Mouse (Mus musculus) neural tube, embryonic 14.5 days (tissue): ENCODE results near the gene Cd4. TPM values are rescaled to one million over a fixed set of nuclear protein-coding genes. Genes with fewer than 3 reads are reported as not detected.

Source experiments
- ATAC-seq: fragments of 200-750 bp; cut with Nextera tagmentation; 2 replicates; pipeline ENCODE4 v1.8.0; 2017; ENCODE audit warnings: low read depth, mild to moderate bottlenecking, moderate TSS enrichment, moderate library complexity
- H3K27ac ChIP-seq: fragments of 300-500 bp; sonication (generic); 2 replicates; pipeline ENCODE4 v1.5.1; 2014; ENCODE audit warnings: low read depth, mild to moderate bottlenecking, control low read depth, low read length, moderate library complexity, mixed read lengths
- H3K27me3 ChIP-seq: fragments of 300-500 bp; sonication (generic); 2 replicates; pipeline ENCODE4 v1.6.1; 2014; ENCODE audit warnings: low read length; ENCODE audit not compliant: control insufficient read depth, insufficient read depth
- H3K36me3 ChIP-seq: fragments of 300-500 bp; sonication (generic); 2 replicates; pipeline ENCODE4 v1.6.1; 2014; ENCODE audit warnings: low read length, mixed read lengths; ENCODE audit not compliant: control insufficient read depth, insufficient read depth
- H3K4me1 ChIP-seq: fragments of 300-500 bp; sonication (generic); 2 replicates; pipeline ENCODE4 v1.6.1; 2014; ENCODE audit warnings: low read length; ENCODE audit not compliant: control insufficient read depth, insufficient read depth
- H3K4me2 ChIP-seq: fragments of 300-500 bp; sonication (generic); 2 replicates; pipeline ENCODE4 v1.6.1; 2014; ENCODE audit warnings: mild to moderate bottlenecking, low read depth, low read length, control low read depth
- H3K4me3 ChIP-seq: fragments of 300-500 bp; sonication (generic); 2 replicates; pipeline ENCODE4 v1.5.1; 2014; ENCODE audit warnings: low read depth, low read length, control low read depth, mixed read lengths
- H3K9ac ChIP-seq: fragments of 300-500 bp; sonication (generic); replicated peaks from 2 replicates; pipeline ENCODE4 v1.6.1; 2014; ENCODE audit warnings: low read depth, mild to moderate bottlenecking, control low read depth, low read length, mixed read lengths
- H3K9me3 ChIP-seq: fragments of 300-500 bp; sonication (generic); 2 replicates; pipeline ENCODE4 v1.6.1; 2016; ENCODE audit warnings: low read length; ENCODE audit not compliant: control insufficient read depth
- WGBS: fragments of 180-500 bp; shearing (Covaris S2); extraction: QIAGEN DNeasy Blood & Tissue Kit; methylation state at CpG from one replicate; pipeline ENCODE4 v1.1.7; 2014; 5-methylcytosine and 5-hydroxymethylcytosine counted together
- polyA plus RNA-seq: library from polyadenylated mRNA; unstranded; fragments of >200 nt; fragmentation: Nextera tagmentation; extraction: Ambion mirVana; gene quantifications from 2 replicates; pipeline ENCODE4 v1.2.1, GENCODE M21; 2014

Gene Cd4
- polyA plus RNA-seq, 1 experiment from 2014 or later, result 0.12 TPM

GRCm38 (mm10) chr6:124866560-124866959 lies 21.5 kb downstream of the Cd4 start:
- ATAC-seq, result no peak
- no peaks in the 10 kb centered on the region for H3K27me3 ChIP-seq
- H3K4me3 ChIP-seq, result no peak overlapping the region
- no peaks in the 10 kb centered on the region for H3K9me3 ChIP-seq
- H3K9ac ChIP-seq, result no peak overlapping the region
- H3K4me1 ChIP-seq, result peaks cover 28% of the 10 kb centered on the region
- no peak overlapping the region for H3K27ac ChIP-seq
- no peaks in the 10 kb centered on the region for H3K36me3 ChIP-seq
- H3K4me2 ChIP-seq, result no peak overlapping the region
- WGBS, result 69% methylated on average over 6 of the region's 7 CpGs

- Histone ChIP-seq H3K9me3 (no peaks in the 10 kb centered on the region), H3K27ac (no peak overlapping the region), H3K4me3 (no peak overlapping the region), H3K36me3 (no peaks in the 10 kb centered on the region), H3K27me3 (no peaks in the 10 kb centered on the region), H3K4me1 (peaks cover 35% of the 10 kb centered on the region), H3K9ac (0 out of 2 replicates have a peak overlapping the region, but pooled peaks have one; percentile 21), H3K4me2 (no peak overlapping the region)
- WGBS, result 44% methylated on average over 18 of the region's 18 CpGs
- no peak for ATAC-seq
Measured at GRCm38 (mm10) chr6:124865766-124866362, 22.2 kb downstream of the Cd4 start.

DNA sequence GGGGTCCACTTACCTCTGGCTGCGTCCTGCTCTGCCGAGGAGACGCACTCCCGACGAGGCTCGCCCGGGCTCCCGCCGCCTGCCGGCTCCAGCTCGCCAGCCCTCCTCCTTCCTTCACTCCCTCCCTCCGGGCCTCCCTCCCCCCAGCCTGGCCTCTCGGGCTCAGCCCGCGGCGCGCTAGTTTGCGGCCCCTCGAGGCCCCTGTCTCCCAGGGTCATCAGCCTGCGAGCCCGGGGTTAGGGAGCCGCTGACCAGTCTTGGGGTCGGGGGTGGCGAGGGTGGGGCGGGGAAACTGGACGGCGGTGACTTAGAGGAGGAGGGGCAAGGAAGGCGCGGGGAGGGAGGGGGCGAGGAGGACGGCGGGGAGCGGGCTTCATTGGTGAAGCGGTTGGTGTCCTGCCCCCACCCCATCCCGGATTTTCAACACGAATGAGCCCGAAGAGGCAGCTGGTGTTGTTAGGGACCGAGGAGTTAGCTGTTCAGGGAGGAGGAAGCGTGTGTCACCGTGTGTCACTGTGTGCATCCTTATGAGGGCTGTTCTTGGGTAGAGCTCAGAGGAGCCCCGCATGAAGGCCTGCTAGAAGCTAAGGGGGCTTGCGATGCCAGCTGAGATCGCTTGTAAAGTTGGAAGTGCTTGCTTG lies 24.2 kb downstream of the Cd4 start, which contains the start of gene Gpr162:
TSS of gene Gpr162 (minus strand) at position 326 of the 641 bp plus-strand sequence.
- Histone ChIP-seq H3K27me3 (no peaks in the 10 kb centered on the region), H3K4me1 (peaks cover 49% of the 10 kb centered on the region), H3K9ac (peak within 1 kb of the TSS; percentile 92), H3K27ac (peak within 1 kb of the TSS; percentile 93), H3K36me3 (no peaks in the 10 kb centered on the region), H3K9me3 (no peaks in the 10 kb centered on the region), H3K4me2 (peak within 1 kb of the TSS; percentile 78), H3K4me3 (peak within 1 kb of the TSS; percentile 76)
- WGBS, result 2% methylated on average over 37 of the region's 43 CpGs
- ATAC-seq, result peak; percentile 72

DNA sequence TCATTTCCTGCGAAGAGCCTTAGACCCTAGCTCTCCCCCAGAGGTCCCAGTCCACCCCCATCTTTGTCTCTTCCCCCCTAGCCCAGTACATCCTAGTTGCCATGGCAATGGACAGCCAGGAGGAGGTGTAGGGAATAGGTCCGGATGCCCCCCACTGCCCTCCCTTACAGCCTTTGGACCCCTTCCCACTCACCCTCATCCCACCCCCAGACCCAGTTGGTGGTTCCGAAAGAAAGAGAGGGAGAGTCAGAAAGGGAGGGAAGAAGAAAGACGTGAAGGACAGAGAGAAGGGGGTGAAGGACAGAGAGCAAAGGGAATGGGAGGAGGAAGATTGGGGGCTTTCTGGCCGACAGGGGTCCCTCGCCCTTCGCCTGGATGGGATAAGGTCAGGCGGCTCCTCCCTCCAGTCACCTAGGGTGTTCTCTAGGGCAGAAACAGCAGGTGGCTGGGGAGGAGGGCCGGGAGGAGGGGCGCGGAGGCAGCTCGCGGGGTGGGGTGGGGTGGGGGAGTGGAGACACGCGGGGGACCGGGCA lies 24.8 kb downstream of the Cd4 start:
- peak; percentile 32 for ATAC-seq
- H3K4me1 ChIP-seq, result peaks cover 53% of the 10 kb centered on the region
- H3K4me2 ChIP-seq, result peak overlapping the region; percentile 78
- WGBS, result 0% methylated on average over 11 of the region's 16 CpGs
- H3K9ac ChIP-seq, result peak overlapping the region; percentile 92
- peak overlapping the region; percentile 93 for H3K27ac ChIP-seq
- peak overlapping the region; percentile 76 for H3K4me3 ChIP-seq
- no peaks in the 10 kb centered on the region for H3K9me3 ChIP-seq
- no peaks in the 10 kb centered on the region for H3K36me3 ChIP-seq
- no peaks in the 10 kb centered on the region for H3K27me3 ChIP-seq

- peak overlapping the region; percentile 76 for H3K4me3 ChIP-seq
- 12% methylated on average over 8 of the region's 8 CpGs for WGBS
- H3K9me3 ChIP-seq, result no peaks in the 10 kb centered on the region
- no peaks in the 10 kb centered on the region for H3K27me3 ChIP-seq
- H3K4me1 ChIP-seq, result peaks cover 54% of the 10 kb centered on the region
- peak; percentile 1; the same call in 1 of the 2 replicates for ATAC-seq
- no peaks in the 10 kb centered on the region for H3K36me3 ChIP-seq
- peak overlapping the region; percentile 78 for H3K4me2 ChIP-seq
- peak overlapping the region; percentile 93 for H3K27ac ChIP-seq
- H3K9ac ChIP-seq, result peak overlapping the region; percentile 92
Measured at GRCm38 (mm10) chr6:124862406-124863124, 25.5 kb downstream of the Cd4 start.

DNA sequence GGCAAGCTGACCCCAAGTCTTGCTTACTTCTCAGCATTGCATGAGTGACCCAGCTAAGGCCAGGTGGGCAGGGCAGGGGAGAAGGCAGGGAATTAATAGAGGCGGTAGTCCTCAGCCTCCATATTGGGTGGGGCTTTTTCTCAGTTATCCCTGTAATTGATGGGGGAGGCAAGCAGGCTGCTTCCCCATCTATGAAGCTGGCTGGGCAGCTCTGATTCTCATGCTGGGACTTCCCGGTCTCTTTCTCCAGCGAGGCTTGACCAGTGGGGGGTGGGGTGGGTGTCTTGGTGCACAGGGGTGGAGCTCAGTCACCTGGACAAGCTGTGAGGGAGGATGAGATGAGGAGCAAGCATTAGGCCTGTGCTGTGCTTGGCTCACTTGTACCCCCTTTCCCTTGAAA lies 26.2 kb downstream of the Cd4 start:
- H3K4me1 ChIP-seq, result peaks cover 54% of the 10 kb centered on the region
- no peaks in the 10 kb centered on the region for H3K27me3 ChIP-seq
- H3K36me3 ChIP-seq, result no peaks in the 10 kb centered on the region
- no peak for ATAC-seq
- H3K4me2 ChIP-seq, result peak overlapping the region; percentile 78
- peak overlapping the region; percentile 76; the same call in 1 of the 2 replicates for H3K4me3 ChIP-seq
- no peaks in the 10 kb centered on the region for H3K9me3 ChIP-seq
- peak overlapping the region; percentile 32; the same call in 1 of the 2 replicates for H3K9ac ChIP-seq
- 0 out of 2 replicates have a peak overlapping the region, but pooled peaks have one; percentile 28 for H3K27ac ChIP-seq
- WGBS, result 36% methylated on average over 3 of the region's 3 CpGs

DNA sequence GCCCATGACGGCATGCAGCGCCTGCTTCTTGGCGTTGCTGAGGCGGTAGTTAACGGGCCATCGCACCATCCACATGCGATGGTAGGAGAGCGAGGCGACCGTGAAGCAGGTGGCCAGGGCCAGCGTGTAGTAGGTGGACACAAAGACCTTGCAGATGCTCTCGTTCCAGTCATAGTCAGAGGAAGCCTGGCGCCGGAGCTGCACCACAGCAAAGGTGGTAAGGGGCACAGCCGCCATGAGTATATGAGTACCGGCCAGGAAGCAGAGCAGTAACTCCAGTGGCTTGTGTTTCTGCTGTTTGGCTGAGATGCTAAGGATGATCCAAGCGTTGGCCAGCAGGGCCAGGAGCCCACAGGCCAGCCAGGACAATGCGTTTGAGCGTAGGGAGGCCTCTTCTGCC lies 26.8 kb downstream of the Cd4 start:
- H3K4me1 ChIP-seq, result peaks cover 54% of the 10 kb centered on the region
- WGBS, result 82% methylated on average over 19 of the region's 19 CpGs
- no peak overlapping the region; the same call in 1 of the 2 replicates for H3K4me3 ChIP-seq

DNA sequence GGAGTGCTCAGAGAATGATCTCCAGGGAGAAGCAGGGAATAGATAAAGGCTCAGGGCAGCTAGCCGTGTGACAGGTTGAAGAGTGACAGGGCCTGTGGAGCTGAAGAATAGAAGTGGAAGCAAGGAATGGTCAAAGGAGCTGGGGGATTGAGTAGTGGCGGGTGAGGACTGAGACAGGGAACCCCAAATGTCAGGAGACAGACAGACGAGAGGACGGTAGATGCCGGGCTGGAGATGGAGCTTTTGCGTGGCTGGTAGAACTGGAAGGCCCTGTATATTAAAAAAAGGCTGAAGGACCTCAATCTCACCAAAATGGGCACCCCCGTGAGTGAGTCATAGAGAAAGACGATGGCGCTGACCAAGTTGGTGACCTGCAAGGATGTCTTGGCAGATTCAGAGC lies 27.5 kb downstream of the Cd4 start:
- H3K27ac ChIP-seq, result peak overlapping the region; percentile 71; the same call in 1 of the 2 replicates
- 88% methylated on average over 9 of the region's 9 CpGs for WGBS
- no peak overlapping the region for H3K4me3 ChIP-seq
- no peaks in the 10 kb centered on the region for H3K27me3 ChIP-seq
- H3K9me3 ChIP-seq, result no peaks in the 10 kb centered on the region
- no peaks in the 10 kb centered on the region for H3K36me3 ChIP-seq
- no peak overlapping the region; the same call in 1 of the 2 replicates for H3K4me2 ChIP-seq
- no peak for ATAC-seq
- H3K4me1 ChIP-seq, result peaks cover 54% of the 10 kb centered on the region
- 0 out of 2 replicates have a peak overlapping the region, but pooled peaks have one; percentile 11 for H3K9ac ChIP-seq

More for the DNA sequence above, 26.8 kb downstream of the Cd4 start:
- no peak overlapping the region for H3K27ac ChIP-seq
- no peak overlapping the region for H3K9ac ChIP-seq
- H3K9me3 ChIP-seq, result no peaks in the 10 kb centered on the region
- no peak for ATAC-seq
- no peaks in the 10 kb centered on the region for H3K27me3 ChIP-seq
- peak overlapping the region; percentile 16; the same call in 1 of the 2 replicates for H3K4me2 ChIP-seq
- no peaks in the 10 kb centered on the region for H3K36me3 ChIP-seq
